Mouse (Mus musculus) olfactory bulb, adult 2 months (tissue): ENCODE measurements around the gene Glrx5.

ENCODE experiments used
- CTCF ChIP-seq: fragments of 200-500 bp; IDR thresholded peaks from 2 replicates; pipeline ENCODE4 v1.5.1; 2012; ENCODE audit warnings: low read depth, mild to moderate bottlenecking, low read length, moderate library complexity; ENCODE audit not compliant: insufficient read depth
- POLR2A ChIP-seq: fragments of 200-500 bp; IDR thresholded peaks from 2 replicates; pipeline ENCODE4 v1.6.1; 2012; ENCODE audit warnings: mild to moderate bottlenecking, low read depth, low read length, moderate library complexity; ENCODE audit not compliant: insufficient read depth

DNA sequence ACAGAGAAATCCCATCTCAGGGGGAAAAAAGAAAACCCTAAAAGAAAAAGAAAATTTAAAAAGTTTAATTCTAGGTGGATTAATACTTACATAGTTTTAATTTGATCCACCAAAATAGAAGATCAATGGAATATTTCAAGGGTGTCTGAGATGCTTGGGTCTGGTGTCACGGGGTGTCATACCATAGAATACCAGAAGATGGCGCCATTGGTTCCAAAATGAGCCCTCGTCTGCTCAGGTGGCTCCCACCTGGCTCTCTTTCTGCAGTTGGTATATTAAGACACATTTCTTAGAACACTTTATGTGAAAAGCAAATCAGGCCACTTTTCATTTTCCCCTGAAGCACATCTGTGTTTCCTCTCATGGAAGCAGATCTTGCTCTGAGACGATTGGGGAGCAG, 18.4 kb downstream of the Glrx5 start:
- peak; percentile 63; the same call in 1 of the 2 replicates for TF ChIP-seq CTCF
- no peak for TF ChIP-seq POLR2A
